Mouse (Mus musculus) cortical plate, adult 2 months (tissue): ENCODE measurements around the gene Fabp6.

Experiments used
- CTCF ChIP-seq: fragments of 200-500 bp; IDR thresholded peaks from 2 replicates; pipeline ENCODE4 v1.5.1; 2011; ENCODE audit warnings: mild to moderate bottlenecking, control low read depth, low read length; ENCODE audit not compliant: insufficient read depth; ENCODE audit errors: extremely low read depth
- POLR2A ChIP-seq: fragments of 200-500 bp; IDR thresholded peaks from 2 replicates; pipeline ENCODE4 v1.6.1; 2011; ENCODE audit warnings: mild to moderate bottlenecking, low read length, control low read depth; ENCODE audit not compliant: insufficient read depth; ENCODE audit errors: extremely low read depth

DNA sequence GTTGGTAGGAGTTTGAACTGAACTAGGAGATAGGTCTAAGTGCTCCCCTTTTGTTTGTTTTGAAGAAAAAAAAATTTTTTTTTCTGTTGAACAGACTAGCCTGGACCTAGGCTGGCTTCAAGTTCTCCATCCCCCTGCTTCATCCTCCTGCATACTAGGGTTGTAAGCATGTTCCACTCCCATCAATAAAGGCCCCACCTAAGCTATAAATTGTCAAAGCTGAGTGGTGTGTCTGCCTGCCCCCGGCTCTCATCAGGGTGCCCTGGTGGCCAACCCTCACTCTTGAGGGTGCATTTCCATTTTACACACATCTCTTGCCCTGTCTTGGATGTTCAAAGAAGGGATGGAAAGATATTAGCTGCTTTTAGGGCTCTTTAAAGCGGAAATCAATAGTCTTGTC lies 35.9 kb downstream of the Fabp6 start:
- TF ChIP-seq CTCF (no peak), POLR2A (no peak)
